Mouse (Mus musculus): ENCODE data around the gene Magi1.

Magi1 gene

GRCm38 (mm10) chr6:94200910-94201309 is 82.8 kb downstream of the Magi1 start:
- DNase-seq, result no peak

- no peak for DNase-seq
These were observed 84.0 kb downstream of the Magi1 start for GRCm38 (mm10) chr6:94199696-94200095.

- no peak for DNase-seq
These were observed 85.9 kb downstream of the Magi1 start for GRCm38 (mm10) chr6:94197831-94198230.

GRCm38 (mm10) chr6:94195303-94195911 is 88.3 kb downstream of the Magi1 start:
- DNase-seq, result no peak

- no peak for DNase-seq
These were observed 92.9 kb downstream of the Magi1 start for GRCm38 (mm10) chr6:94190830-94191229.

- no peak for DNase-seq
These were observed 94.3 kb downstream of the Magi1 start for GRCm38 (mm10) chr6:94189379-94189778.

GRCm38 (mm10) chr6:94186628-94187319 is 96.9 kb downstream of the Magi1 start:
- no peak for DNase-seq

- DNase-seq, result peak; percentile 9
These were observed 99.4 kb downstream of the Magi1 start for GRCm38 (mm10) chr6:94184268-94184667.

GRCm38 (mm10) chr6:94183354-94183851 is 100.3 kb downstream of the Magi1 start:
- no peak for DNase-seq

GRCm38 (mm10) chr6:94181673-94182255 is 102.0 kb downstream of the Magi1 start:
- DNase-seq, result no peak

- DNase-seq, result no peak
These were observed 103.2 kb downstream of the Magi1 start for GRCm38 (mm10) chr6:94180331-94181150.

- no peak for DNase-seq
These were observed 106.2 kb downstream of the Magi1 start for GRCm38 (mm10) chr6:94177559-94177958.

- no peak for DNase-seq
These were observed 107.0 kb downstream of the Magi1 start for GRCm38 (mm10) chr6:94176705-94177104.

- no peak for DNase-seq
These were observed 112.5 kb downstream of the Magi1 start for GRCm38 (mm10) chr6:94171250-94171649.

- DNase-seq, result no peak
These were observed 114.0 kb downstream of the Magi1 start for GRCm38 (mm10) chr6:94169581-94170194.

GRCm38 (mm10) chr6:94165951-94166350 is 117.8 kb downstream of the Magi1 start:
- DNase-seq, result no peak

GRCm38 (mm10) chr6:94164753-94165536 is 118.8 kb downstream of the Magi1 start:
- DNase-seq, result no peak

GRCm38 (mm10) chr6:94163325-94163995 is 120.3 kb downstream of the Magi1 start:
- no peak for DNase-seq

- no peak for DNase-seq
These were observed 120.8 kb downstream of the Magi1 start for GRCm38 (mm10) chr6:94162918-94163317.

GRCm38 (mm10) chr6:94159256-94159655 is 124.5 kb downstream of the Magi1 start:
- DNase-seq, result no peak

- no peak for DNase-seq
These were observed 125.4 kb downstream of the Magi1 start for GRCm38 (mm10) chr6:94158119-94158848.
